Mouse (Mus musculus): ENCODE measurements around the gene Wsb2.
"Not testable (repeated sequence)": the region's sequence is repeated elsewhere in the genome, so short reads cannot be mapped to it uniquely, and the experiment has no call there.

DNA sequence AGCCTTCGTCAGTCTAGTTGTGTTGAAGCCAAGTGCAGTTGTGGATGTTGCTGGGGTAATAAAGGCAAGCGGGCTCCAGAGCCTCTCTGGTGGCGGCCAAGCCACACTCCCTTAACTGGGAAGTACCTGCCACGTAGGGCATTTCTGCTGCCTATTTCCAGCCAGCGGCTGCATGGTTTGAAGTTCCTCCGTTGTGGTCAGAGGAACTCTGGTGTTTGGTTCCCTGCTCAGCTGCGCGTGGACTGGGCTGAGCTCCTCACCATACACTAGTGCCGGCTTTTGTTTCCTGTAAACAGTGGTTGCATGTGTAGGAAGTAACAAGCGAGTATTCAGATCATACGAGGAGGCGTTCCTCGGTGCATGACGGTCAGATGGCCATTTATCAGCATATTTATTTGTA, 20.6 kb downstream of the Wsb2 start:
- TF ChIP-seq CTCF, POLR2A (IDR thresholded peaks at IDR 0.05; ENCODE audit: extremely low read depth, insufficient read depth, low read length): not testable (repeated sequence)

Data from cortical plate, adult 2 months (tissue).